Mouse (Mus musculus) CH12.LX (cell line): Measurements from ENCODE around the gene Slc39a13.
A peak's percentile ranks its signal among the peaks of the same experiment; 100 is the strongest.

ENCODE experiments used
- CTCF ChIP-seq, 2 experiments: IDR thresholded peaks in 1 of 2; conservative IDR thresholded peaks in 1 of 2; 2 replicates each; pipeline ENCODE4 v1.5.1; 2011 to 2012; ENCODE audit warnings: low read depth in 2 of 2, low read length in 2 of 2, improper control_type of control experiment in 1 of 2, inconsistent platforms in 1 of 2, mild to moderate bottlenecking in 1 of 2, moderate library complexity in 1 of 2
- E2F4 ChIP-seq: IDR thresholded peaks from 2 replicates; pipeline ENCODE4 v1.6.1; 2011; ENCODE audit warnings: low read depth, low read length, improper control_type of control experiment; ENCODE audit not compliant: insufficient replicate concordance
- ETS1 ChIP-seq: conservative IDR thresholded peaks from 2 replicates; pipeline ENCODE4 v1.6.1; 2012; ENCODE audit warnings: low read depth, mild to moderate bottlenecking, inconsistent platforms, low read length, improper control_type of control experiment, moderate library complexity
- KAT2A ChIP-seq: IDR thresholded peaks from 2 replicates; pipeline ENCODE4 v1.6.1; 2012; ENCODE audit warnings: low read length, improper control_type of control experiment, inconsistent platforms; ENCODE audit not compliant: insufficient replicate concordance
- MAX ChIP-seq: IDR thresholded peaks from 2 replicates; pipeline ENCODE4 v1.6.1; 2011; ENCODE audit warnings: low read length, improper control_type of control experiment
- POLR2A ChIP-seq: IDR thresholded peaks from 2 replicates; pipeline ENCODE4 v1.6.1; 2011; ENCODE audit warnings: low read depth, mild to moderate bottlenecking, improper control_type of control experiment, low read length
- RAD21 ChIP-seq: IDR thresholded peaks from 2 replicates; pipeline ENCODE4 v1.6.1; 2011; ENCODE audit warnings: low read depth, mild to moderate bottlenecking, low read length, improper control_type of control experiment, moderate library complexity
- SMC3 ChIP-seq: IDR thresholded peaks from 2 replicates; pipeline ENCODE4 v1.6.1; 2011; ENCODE audit warnings: low read depth, low read length, improper control_type of control experiment
- USF1 ChIP-seq: IDR thresholded peaks from 2 replicates; pipeline ENCODE4 v1.6.1; 2014; ENCODE audit warnings: low read depth, mild to moderate bottlenecking, inconsistent platforms, low read length, improper control_type of control experiment
- ZC3H11A ChIP-seq: IDR thresholded peaks from 2 replicates; pipeline ENCODE4 v1.6.1; 2012; ENCODE audit warnings: low read depth, mild to moderate bottlenecking, inconsistent platforms, low read length, improper control_type of control experiment

DNA sequence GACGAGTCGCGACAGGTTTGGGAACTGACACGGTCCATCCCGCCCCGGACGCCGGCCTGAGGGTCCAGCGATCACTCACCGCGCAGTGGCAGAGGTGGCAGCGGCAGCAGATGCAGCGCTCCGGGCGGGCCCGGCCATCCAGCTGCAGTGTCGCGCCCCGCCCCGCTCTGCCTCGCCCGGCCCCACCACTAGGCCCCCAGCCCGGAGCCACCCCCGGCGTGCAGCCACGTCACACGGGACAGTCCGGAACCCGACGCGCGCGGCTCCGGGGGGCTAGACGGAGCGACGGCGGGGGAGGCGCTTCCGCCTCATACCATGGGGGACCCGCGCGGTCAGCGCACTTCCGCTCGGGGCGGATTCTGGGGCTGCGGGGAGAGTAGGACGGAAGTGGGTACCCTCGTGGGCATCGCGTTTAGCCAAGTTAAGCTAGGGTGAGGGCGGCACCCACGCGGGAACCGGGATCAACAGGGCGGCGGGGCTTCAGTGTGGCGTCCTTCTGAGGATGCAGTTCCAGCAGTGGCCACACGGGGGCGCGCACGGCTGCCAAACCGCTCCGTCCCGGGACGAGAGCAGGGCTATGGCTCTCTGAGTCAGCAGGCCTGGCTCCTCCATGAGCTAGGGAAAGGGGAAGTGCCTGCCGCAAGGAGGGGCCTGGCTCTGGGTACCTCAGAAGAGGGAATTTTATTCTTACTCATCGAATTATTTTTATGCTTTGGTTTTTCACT is at the start of gene Slc39a13:
- TF ChIP-seq POLR2A (peak; percentile 23), CTCF (conservative IDR thresholded peaks at IDR 0.05 in 1 of 2, IDR thresholded peaks at IDR 0.05 in 1 of 2; ENCODE audit: low read depth in 2 of 2, low read length in 2 of 2) (peak; percentile 17 to 99; a peak in 2 of 4 replicates), SMC3 (peak; percentile 98), MAX (peak; percentile 78), USF1 (0 out of 2 replicates have a peak, but pooled peaks have one; percentile 23), ZC3H11A (peak; percentile 93), KAT2A (peak; percentile 77; the same call in 1 of the 2 replicates), ETS1 (peak; percentile 66), RAD21 (peak; percentile 99), E2F4 (peak; percentile 29; the same call in 1 of the 2 replicates)
